Mouse (Mus musculus): ENCODE results near the gene Ttc28.

Ttc28 gene

DNA sequence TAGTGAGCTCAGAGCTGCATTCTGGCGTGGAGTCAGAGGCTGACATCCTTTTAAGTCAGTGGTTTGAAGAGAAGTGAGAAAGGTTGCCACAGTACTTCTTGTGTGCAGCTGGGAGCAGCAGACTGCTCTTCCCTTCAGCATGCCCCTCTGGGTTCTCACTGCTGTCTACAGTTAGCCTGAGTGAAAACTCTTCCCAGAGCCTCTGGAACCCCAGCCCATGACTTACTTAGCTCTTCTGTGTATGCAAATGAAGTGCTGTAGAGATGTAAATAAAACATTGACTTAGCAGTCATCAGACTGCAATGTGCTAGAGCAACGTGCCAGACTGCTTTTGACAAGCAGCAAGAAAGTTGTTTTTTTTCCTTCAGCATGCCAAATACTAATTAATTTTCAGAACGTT, 70.2 kb downstream of the Ttc28 start:
- no peak for DNase-seq (ENCODE audit: extremely low spot score, low spot score)

DNA sequence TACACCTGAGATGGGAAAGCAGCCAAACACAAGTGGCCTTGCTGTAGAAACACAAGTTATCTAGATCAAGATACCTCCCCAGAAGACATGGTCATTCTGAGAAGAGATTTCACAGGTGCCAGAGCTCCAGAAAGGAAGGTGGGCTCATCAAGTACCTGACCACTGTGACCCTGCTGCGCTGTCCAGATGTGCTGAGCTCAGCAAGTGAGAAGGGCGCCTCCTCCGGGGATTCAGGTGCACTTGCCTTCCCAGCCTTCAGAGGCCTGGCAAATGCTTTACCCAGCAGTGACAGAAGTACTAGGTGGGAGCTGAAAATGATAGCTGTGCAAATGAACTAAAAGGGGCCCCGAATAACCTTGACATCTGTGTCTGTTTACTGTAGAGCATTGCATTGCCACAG, 78.6 kb downstream of the Ttc28 start:
- no peak for DNase-seq (ENCODE audit: extremely low spot score, low spot score)

DNA sequence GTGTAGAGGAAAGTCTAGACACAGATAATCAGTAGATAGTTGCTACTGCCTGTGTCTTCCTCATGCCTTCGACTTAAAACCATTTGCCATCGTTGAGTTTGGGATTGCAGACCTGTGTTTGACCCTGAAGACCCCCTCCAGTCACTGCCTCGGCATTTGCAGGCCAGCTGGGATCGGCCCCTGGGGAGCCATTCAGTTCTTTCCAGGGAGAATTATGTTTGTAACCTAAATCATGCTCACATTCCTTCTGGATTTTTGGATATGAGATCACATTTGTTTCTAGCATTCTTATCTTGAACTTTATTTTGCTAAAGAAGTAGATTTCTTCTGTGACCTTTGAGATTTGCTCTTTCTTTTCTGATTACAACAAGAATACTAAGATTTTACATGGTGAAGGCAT, 80.5 kb downstream of the Ttc28 start:
- no peak for DNase-seq (ENCODE audit: extremely low spot score, low spot score)

DNA sequence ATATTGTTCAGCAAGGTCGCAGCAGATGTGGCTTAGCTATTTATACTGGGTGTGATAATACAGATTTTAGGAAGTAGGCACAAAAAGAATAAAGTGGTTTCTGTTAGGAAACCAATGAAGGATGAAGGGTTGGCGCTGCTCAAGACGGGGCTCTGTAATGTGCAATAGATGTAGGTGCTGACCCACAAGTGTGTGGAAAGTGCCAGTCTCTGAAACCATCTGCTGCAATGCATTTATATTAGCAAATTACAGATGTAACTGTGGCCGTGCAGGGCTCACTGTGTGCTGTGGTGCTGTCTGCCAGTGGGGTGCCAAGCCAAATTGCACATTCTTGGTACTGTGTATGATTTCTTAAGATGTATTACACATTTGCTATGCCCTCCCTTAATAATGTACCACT, 81.3 kb downstream of the Ttc28 start:
- DNase-seq (ENCODE audit: extremely low spot score, low spot score): no peak

DNA sequence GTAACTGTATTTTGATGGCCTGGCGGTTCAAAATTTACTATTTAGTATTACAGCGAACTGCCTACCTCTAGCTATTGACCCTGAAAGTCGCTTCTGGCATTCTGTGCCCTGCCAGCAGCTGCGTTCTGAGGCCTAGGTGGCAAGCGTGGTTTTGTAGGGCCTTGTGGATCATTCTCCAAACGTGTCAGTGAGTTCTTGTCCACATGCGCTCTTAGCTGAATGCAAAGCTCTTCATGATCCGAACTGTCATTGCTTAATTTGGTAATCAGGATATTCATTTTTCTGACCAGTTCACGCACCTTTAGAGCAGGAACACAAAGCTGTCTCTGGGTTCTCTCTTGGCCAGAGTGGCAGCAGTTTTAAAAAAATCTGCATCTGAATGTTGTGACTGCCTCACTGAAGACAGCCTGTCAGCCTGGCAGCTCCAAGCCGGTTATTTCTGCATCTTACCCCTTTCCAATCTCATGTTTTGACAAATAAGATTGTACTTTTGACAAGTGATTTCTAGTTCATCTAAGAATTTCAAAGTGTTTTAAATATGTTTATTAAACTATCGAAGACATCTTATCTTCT, 88.0 kb downstream of the Ttc28 start:
- no peak for DNase-seq (ENCODE audit: extremely low spot score, low spot score)

DNA sequence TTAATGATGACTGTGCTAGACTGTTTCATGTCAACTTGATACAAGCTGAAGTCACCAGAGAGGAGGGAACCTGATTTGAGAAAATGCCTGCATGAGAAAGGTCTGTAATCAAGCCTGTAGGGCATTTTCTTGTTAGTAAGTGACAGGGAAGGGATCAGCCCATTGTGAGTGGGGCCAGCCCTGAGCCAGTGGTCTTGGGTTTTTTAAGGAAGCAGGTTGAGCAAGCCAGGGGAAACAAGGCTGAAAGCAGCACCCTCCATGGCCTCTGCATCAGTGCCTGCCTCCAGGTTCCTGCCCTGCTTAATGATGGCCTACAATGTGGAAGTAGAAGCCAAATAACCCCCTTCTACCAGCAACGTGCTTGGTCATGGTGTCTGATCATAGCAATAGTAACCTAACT, 89.0 kb downstream of the Ttc28 start:
- no peak for DNase-seq (ENCODE audit: extremely low spot score, low spot score)

DNA sequence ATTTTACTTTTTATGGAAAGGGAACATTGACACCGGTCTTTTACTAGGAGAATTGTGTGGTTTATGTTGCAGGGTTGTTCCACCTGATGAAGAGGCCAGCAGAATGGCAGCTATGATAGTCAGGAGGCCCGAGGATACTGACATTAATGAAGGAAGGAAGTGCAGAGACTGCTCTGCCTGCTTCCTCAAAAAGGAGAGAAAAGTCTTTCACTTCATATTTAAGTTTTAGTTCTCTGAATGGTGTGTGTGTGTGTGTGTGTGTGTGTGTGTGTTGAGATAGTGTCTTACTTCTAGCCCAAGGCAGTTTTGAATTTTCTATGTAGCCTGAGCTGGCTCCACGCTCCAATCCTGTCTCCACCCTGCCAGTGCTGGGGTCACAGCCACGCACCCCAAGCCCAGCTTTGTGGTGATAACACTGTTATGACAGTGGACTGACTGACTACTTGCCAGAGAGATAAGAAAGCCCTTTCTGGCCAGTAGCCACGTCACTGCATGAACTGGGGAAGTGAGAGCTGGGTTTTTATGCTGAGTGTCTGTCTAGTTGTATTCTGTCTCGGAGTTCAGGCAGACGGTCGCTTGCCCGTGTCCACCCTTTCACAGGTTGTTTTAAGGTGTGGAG, 90.7 kb downstream of the Ttc28 start:
- no peak for DNase-seq (ENCODE audit: extremely low spot score, low spot score)

DNA sequence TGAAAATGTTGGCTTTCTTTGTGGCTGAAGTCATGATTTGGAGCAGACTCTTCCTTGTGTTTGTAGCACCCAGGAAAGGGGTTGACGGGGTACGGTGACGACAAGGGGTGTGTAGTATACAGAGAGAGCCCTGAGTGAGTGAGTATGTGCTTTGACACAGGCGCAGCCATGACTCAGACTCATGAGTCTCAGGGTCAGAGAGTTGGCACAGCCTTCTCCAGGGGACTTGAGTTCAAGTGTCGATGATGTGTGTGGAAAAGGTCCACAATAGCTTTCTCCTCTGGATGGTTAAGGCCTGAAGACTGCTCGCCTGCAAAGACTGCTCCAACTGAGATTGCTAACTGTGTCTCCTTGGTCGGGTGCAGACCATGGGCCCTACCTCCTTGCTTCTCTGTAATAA, 97.1 kb downstream of the Ttc28 start:
- no peak for DNase-seq (ENCODE audit: extremely low spot score, low spot score)

DNA sequence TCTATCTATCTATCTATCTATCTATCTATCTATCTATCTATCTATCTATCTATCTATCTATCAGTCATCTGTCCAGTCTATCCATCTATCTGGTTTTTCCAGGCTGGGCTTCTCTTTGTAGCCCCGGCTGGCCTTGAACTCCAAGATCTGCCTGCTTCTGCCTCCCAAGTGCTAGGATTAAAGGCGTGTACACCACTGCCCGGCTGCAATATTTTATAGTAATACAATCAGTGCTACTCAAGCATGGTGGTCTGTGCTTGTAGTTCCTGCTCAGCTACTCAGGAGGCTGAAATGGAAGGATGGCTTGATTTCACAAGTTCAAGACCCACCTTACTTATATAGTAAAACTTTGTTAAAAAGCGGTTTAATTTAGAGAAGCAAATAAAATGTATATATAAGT, 98.2 kb downstream of the Ttc28 start:
- no peak for DNase-seq (ENCODE audit: extremely low spot score, low spot score)

DNA sequence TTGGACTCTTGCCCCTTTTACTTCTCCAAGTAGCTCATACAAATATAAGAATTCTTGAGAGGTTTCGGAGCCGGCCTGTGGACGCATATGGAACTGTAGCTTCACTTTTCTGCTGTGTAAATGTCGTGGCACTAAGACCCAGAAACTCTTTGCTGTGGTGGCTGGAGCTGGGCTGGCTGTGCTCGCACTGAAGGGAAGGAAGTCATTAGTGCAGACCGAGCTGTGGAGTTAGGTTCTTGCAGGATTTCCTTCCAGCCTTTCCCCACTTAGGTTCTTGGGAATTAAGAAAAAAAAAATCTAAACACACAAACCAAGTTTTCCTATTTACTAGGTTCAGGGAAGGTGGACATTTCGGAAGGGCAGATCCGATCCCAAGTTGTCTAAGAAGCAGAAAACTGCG, 98.9 kb downstream of the Ttc28 start:
- DNase-seq (ENCODE audit: extremely low spot score, low spot score): peak; percentile 65

DNA sequence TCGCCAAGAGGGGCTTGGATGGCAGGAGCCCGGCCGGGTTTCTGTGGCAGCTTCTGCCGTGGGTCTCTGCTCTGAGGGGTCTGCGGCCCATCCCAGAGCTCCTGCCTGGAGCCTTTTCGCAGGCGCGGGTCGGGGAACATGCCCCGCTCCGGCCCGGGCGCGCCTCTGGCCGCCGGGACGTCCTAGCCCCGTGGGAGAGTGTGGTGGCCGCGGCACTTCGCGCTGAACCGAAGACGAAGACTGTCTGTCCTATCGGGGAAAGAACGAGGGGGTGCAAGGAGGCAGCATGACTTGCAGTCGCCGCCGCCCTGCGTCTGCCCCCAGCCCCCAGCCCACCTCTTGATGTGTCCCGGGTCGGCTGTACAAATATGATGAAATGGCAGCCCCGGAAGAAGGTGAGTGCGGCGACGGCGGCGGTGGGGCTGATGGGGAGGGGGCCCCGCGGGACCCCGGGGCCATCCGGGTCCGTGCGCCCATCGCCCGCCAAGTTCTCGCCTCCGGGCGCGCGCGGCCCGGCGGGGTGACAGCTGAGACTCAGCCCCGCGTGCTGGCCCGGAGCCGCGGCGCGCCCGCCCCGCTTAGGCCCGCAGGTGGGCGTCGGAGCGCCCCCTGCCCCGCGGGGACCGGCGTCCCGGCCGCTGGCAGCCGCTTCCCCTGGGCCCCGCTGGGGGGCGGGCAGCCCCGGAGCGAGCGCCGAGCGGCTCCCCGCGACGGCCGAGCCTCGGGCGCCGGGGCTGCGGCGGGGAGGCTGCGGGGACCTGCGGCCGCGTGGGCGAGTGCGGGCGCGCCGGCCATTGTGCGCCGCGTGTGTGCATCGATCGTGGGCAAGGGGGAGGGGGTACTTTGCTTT, 99.6 kb downstream of the Ttc28 start:
- peak; percentile 74 for DNase-seq (ENCODE audit: extremely low spot score, low spot score)

DNA sequence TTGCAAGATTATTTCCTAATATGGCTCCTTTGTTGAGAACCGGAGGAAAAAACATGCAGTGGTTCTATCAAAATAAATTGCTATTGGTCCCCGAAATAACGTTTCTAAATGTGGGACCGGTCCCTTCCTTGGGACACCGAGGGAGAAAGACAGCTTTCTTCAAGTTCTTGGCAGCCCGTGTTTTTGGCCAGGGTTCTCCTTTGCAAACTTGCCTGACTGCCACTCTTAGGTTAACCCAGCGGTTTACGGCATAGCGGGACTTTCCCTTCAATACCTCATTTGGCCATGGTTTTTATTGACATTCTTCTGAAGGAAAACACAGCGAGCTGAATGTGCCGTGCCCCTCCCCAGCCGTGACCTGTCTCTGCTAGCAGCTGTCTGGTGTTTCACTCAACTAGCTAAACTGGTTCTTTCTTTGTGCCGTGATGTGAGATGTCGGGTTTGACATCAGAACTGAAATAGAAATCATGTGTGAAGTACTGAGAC, 100.3 kb downstream of the Ttc28 start:
- DNase-seq (ENCODE audit: extremely low spot score, low spot score): peak; percentile 67

DNA sequence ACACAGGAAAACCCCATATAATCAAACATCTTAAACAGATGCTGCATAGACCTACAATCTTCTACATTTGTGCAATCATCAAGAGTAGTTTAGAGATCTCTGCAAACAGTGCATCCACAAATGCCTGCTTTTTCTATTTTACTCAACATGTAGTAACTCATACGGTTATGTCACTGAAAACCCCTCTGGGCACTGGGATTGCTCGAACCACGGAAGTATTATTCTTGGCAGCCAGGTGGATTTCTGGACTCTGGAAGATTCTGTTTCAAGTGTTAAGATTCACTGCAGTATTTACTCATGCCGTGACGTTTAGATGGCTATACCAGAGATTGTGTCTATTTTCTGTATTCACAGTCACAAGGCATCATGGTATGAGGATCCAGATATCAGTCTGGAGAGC, 101.0 kb downstream of the Ttc28 start:
- no peak for DNase-seq (ENCODE audit: extremely low spot score, low spot score)

DNA sequence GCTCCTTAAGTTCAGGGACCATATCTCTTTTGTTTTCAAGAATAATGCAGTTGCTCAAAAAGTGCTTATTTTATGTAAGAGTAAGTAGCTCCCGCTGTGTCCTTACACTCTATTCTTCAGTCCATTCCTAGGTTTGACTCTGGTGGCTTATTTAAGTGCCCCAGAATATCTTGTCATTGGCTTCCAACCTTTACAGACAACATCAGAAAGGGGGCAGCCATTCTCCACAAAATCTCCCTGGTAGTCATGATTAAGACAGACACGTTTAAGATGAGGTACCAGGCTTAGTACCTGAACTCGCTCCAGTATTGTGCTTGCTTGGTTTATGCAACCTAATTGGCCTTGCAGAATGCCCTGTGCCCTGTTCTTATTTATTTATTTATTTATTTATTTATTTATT, 102.8 kb downstream of the Ttc28 start:
- DNase-seq (ENCODE audit: extremely low spot score, low spot score): no peak

DNA sequence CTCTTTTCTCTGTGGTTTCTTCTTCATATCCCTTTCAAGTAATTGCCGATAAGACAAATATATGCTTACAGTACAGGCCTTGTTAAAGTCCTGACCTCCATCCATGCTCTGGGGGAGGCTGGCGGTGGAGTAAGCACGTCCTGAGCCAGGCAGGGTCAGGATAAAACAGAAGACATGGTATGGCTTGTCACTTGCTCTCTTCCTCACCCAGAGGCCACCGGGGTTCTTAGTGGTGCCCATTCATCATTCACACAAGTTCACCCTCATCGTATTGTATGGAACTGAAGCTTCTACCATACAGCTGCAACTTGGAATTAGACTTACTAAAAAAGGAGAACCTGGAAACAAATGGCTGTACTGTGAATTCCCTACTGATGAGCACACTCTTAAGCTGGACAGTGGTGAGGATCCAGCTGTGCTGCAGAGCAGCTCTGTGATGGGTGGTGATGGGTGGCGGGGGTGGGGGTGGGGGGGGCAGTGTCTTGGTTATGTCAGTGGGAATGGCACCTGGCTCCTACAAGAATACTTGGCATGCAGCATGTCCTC, 104.6 kb downstream of the Ttc28 start:
- no peak for DNase-seq (ENCODE audit: extremely low spot score, low spot score)

DNA sequence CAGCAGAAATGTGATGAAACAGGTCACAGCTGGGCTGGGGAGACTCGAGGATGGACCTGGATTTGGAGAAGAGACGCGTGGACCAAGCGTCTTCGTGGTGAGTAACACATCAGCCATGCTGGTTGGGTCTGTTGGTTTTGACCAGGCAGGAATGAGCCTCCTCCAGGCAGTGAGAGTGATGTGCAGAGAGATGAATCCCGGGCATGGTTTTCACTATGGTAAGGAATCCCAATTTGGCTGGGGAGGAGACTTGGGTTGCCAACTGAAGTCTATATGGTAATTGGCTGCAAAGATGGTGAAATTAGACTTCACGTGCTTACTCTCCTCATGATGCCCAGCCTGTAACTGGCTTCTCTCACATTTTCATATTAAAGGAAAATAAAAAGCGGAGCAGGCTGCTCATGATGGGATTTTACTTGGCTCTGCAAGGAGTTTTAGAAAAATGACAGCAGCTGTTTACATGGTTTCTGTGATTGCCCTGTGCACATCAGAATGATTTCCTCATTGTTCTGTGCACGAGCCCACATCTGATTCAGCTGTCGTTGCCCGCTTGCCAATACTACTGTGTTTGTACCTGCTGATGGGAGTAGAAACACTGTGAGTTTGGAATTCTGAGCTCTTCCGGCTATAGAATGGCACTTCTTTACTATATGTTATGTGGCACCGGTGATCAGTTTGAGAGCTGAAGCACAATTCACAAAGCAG, 117.4 kb downstream of the Ttc28 start:
- DNase-seq (ENCODE audit: extremely low spot score, low spot score): no peak

DNA sequence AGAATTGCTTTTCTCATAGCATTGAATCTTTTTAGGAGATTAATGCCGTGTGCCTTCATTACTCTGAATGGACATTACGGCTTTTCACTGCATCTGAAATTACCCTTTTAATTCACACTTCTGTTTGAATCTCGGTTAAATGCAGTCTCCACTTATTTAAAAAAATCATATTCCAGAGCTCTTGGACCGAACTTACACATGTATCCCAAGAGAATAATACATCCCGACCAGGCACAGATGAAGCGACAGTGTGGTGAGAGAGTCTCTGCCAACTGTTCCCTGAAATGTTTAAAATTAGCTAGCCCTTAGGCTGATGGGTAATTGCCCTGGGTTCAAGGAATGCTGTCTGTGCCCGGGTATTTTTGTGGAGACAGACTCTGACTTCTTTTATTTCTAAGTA, 118.1 kb downstream of the Ttc28 start:
- DNase-seq (ENCODE audit: extremely low spot score, low spot score): no peak

DNA sequence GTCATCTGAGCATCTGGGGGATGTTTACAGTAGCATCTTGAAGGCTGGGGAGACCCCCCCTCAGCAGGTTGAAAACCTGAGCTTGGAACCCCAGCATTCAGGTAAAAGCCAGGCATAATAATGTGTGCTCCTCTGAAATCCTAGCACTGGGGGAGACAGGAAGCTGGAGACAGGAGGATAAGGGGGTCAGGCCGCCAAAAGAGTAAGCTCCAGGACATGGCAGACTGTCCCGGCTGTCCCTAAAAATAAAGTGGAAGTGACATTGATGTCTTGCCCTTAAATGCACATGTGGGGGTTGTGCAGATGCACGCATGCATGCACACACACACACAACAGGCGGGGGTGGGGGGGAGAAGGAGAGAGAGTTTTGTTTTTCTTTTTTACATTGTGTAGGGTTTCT, 118.7 kb downstream of the Ttc28 start:
- DNase-seq (ENCODE audit: extremely low spot score, low spot score): no peak

DNA sequence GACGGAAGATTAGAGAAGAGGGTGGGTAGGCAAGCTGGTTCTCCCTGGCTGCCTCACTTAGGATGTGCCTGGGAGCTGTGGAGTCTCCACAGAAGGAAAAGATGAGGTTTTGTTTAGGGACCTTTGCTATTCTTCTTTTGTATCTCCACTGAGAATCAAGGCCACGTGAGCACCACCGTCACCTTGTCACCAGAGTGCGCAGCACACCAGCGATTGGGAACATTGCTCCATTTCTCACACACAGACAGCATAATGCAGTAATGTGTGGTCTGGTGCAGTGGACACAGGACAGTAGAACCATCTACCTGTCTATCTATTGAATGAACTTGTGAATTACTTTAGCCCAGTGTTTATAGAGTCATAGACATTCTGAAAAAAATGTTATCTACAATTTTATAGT, 121.3 kb downstream of the Ttc28 start:
- no peak for DNase-seq (ENCODE audit: extremely low spot score, low spot score)

DNA sequence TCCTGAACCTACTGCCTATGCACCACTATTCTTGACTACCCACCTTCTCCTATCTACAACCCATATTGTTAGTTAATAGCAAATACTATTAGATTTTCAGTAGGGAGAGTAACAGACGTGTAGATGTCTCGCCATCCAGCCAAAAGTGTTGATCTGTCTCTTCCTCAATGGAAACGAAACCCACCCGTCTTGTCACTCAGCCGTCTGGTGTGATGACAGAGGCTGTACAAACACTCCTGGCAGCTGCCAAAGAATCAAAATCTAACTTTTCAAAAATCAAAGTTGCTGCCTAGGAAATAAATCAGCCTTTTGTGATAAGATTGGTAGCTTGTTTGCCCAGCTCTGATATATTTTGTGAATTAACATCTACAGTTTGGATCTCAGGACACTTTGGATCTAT, 123.6 kb downstream of the Ttc28 start:
- DNase-seq (ENCODE audit: extremely low spot score, low spot score): no peak

DNA sequence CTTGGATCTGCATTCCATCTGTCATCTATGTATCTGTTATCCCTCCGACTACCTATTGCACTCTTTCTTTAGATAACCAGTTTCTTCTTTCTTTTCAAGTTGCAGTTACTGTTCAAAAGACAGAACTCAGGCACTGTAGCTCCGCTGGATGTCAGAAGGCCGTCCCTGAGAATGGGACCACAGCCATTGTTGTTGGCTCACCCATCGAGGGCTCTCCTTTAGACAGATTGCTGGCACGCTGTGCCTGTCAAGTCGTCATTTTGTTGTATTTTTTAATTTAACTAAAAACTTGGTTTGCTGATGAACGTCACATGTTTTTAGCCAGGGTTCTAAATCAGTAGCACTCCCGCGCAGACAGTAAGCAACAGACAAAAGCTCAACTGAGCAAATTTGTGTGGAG, 124.1 kb downstream of the Ttc28 start:
- no peak for DNase-seq (ENCODE audit: extremely low spot score, low spot score)

Measured in neural tube, embryonic 10.5 days (tissue).